Mouse (Mus musculus): ENCODE measurements around the gene Xlr5a. TPM values are rescaled to one million over a fixed set of nuclear protein-coding genes. Genes with fewer than 3 reads are reported as not detected.
A peak's percentile ranks its signal among the peaks of the same experiment; 100 is the strongest.
"Not testable (repeated sequence)": the region's sequence is repeated elsewhere in the genome, so short reads cannot be mapped to it uniquely, and the experiment has no call there.

Xlr5a gene
- total and polyA plus RNA-seq, 3 experiments = 0.20 TPM; not detected in 2

DNA sequence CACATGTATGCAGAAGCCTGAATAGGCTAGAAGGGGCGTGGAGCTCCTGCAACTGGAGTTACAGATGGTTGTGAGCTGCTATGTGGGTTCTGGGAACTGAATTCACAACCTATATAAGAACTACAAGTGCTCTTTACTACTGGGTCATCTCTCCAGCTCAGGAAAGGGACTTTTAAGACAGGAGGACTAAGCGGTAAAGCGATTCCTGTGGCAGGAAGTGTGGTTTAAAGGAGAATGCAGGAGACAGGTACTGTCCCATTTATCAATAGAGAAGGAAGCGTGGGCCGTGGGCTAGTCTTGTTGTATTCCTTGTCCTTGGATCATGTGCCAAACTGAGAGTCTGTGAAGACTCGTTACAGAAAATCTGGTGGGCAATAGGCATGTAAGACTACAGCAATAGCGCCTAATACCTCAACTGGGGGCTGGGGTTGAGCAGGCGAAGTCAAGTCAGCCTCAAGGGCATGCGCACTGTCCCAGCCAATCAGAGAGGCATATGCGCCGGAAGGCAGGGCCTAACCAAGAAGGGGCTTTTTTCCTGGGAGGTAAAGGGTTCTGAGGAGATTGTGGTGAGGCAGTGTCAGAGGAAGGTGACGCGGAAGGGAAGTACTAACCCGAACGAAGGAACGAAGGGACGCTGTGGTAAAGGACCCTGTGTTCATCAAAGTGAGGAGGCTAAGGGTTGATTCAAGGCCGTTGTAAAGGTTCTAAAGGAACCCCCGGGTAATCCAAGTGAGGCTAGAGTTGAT is 78.8 kb downstream of the Xlr5a start, which contains the start of gene Xlr4b:
TSS of gene Xlr4b (plus strand) at position 515 of the 746 bp plus-strand sequence.
- dilution Hi-C loops (cut with MboI; ENCODE audit: extremely low pct_ligation_motif_present, extremely low pct_unique_long_range_greater_than_20kb, low sequenced_read_pairs) = not testable (repeated sequence)

DNA sequence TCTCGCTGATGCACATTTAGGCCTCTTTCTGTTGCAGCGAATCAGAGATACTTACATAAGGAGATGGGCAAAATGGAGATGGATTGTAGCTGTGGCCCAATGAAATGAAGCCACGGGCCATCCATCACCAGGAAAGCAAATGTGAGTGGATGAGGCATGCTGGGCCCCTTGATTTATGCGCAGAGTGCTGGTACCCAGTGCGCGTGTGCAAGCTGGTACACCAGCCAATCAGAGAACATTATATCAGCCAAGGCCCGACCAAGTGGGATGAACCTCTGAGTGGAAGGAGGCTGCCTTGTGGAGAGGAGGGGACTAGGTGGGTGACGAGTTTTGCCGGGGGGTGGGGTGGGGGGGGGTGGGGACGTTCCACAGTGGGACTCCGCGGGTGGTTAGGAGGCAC is 100.8 kb downstream of the Xlr5a start, which contains the start of gene Xlr3b:
TSS of gene Xlr3b (plus strand) at position 274 of the 400 bp plus-strand sequence.
- H3K9me3 ChIP-seq (replicated peaks; ENCODE audit: low read length); H3K79me2 ChIP-seq (replicated peaks; ENCODE audit: control insufficient read depth, extremely low read depth, insufficient read depth, poor library complexity, severe bottlenecking); H3K4me3 ChIP-seq (replicated peaks in 1 of 3; ENCODE audit: low read depth in 2 of 3, low read length in 2 of 3, poor library complexity in 1 of 3); in situ Hi-C loops (cut with MboI; ENCODE audit: low pct_ligation_motif_present, low pct_unique_long_range_greater_than_20kb, low sequenced_read_pairs); H3K4me1 ChIP-seq (ENCODE audit: control insufficient read depth in 1 of 2, insufficient read depth in 2 of 2); H3K9ac ChIP-seq (ENCODE audit: insufficient read depth, low read depth); DNase-seq (ENCODE audit: extremely low read depth); H3K36me3 ChIP-seq (replicated peaks in 1 of 2; ENCODE audit: control insufficient read depth in 1 of 2, insufficient read depth in 1 of 2, low read length in 1 of 2); H3K4me2 ChIP-seq (ENCODE audit: insufficient read depth, low read depth, poor library complexity, severe bottlenecking); dilution Hi-C loops (cut with MboI; ENCODE audit: extremely low pct_ligation_motif_present, extremely low pct_unique_long_range_greater_than_20kb, low sequenced_read_pairs); H3K27ac ChIP-seq (ENCODE audit: insufficient read depth, low read depth); H3K27me3 ChIP-seq (replicated peaks): not testable (repeated sequence)
- TF ChIP-seq NRF1 (IDR thresholded peaks at IDR 0.05; ENCODE audit: low read depth, low read length) = peak; percentile 56

More for the DNA sequence above, 78.8 kb downstream of the Xlr5a start, which contains the start of gene Xlr4b:
- H3K79me2 ChIP-seq (replicated peaks; ENCODE audit: control insufficient read depth, extremely low read depth, insufficient read depth, poor library complexity, severe bottlenecking); in situ Hi-C loops (cut with MboI; ENCODE audit: low pct_ligation_motif_present, low pct_unique_long_range_greater_than_20kb, low sequenced_read_pairs); H3K9me3 ChIP-seq (replicated peaks; ENCODE audit: low read length); H3K9ac ChIP-seq (ENCODE audit: insufficient read depth, low read depth); H3K27ac ChIP-seq (ENCODE audit: insufficient read depth, low read depth); DNase-seq (ENCODE audit: extremely low read depth); H3K27me3 ChIP-seq (replicated peaks); H3K36me3 ChIP-seq (replicated peaks in 1 of 2; ENCODE audit: control insufficient read depth in 1 of 2, insufficient read depth in 1 of 2, low read length in 1 of 2); H3K4me1 ChIP-seq (ENCODE audit: control insufficient read depth in 1 of 2, insufficient read depth in 2 of 2): not testable (repeated sequence)
- TF ChIP-seq POLR2A (IDR thresholded peaks at IDR 0.05; ENCODE audit: low read depth, low read length) (peak; percentile 25; the same call in 1 of the 2 replicates), NRF1 (IDR thresholded peaks at IDR 0.05; ENCODE audit: low read depth, low read length) (peak; percentile 70)
- Histone ChIP-seq H3K4me2 (ENCODE audit: insufficient read depth, low read depth, poor library complexity, severe bottlenecking) (peak within 1 kb of the TSS; percentile 67), H3K4me3 (replicated peaks in 1 of 3; ENCODE audit: low read depth in 2 of 3, low read length in 2 of 3, poor library complexity in 1 of 3) (peak within 1 kb of the TSS; percentile 35 to 60 (median 41))

DNA sequence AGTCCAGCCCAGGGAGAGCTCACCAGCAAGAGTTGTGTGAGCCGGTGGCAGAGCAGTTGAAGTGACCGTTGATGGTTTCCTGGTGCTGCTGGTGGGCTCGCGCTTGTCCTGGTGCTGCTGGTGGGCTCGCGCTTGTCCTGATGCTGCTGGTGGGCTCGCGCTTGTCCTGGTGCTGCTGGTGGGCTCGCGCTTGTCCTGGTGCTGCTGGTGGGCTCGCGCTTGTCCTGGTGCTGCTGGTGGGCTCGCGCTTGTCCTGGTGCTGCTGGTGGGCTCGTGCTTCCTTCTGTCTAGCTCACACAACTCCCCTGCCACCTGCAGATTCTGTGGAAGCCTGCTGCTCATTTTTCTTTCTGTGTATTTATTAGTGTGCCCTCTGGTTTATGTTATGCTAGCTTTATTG is 115.9 kb downstream of the Xlr5a start, which contains the start of gene Spin2d:
TSS of gene Spin2d (minus strand) at position 101 of the 400 bp plus-strand sequence.
- H3K27ac ChIP-seq (ENCODE audit: insufficient read depth, low read depth); H3K9me3 ChIP-seq (replicated peaks; ENCODE audit: low read length); dilution Hi-C loops (cut with MboI; ENCODE audit: extremely low pct_ligation_motif_present, extremely low pct_unique_long_range_greater_than_20kb, low sequenced_read_pairs); H3K79me2 ChIP-seq (replicated peaks; ENCODE audit: control insufficient read depth, extremely low read depth, insufficient read depth, poor library complexity, severe bottlenecking); in situ Hi-C loops (cut with MboI; ENCODE audit: low pct_ligation_motif_present, low pct_unique_long_range_greater_than_20kb, low sequenced_read_pairs); H3K4me1 ChIP-seq (ENCODE audit: control insufficient read depth in 1 of 2, insufficient read depth in 2 of 2); H3K4me2 ChIP-seq (ENCODE audit: insufficient read depth, low read depth, poor library complexity, severe bottlenecking); H3K36me3 ChIP-seq (replicated peaks in 1 of 2; ENCODE audit: control insufficient read depth in 1 of 2, insufficient read depth in 1 of 2, low read length in 1 of 2); H3K4me3 ChIP-seq (replicated peaks in 1 of 3; ENCODE audit: low read depth in 2 of 3, low read length in 2 of 3, poor library complexity in 1 of 3); DNase-seq (ENCODE audit: extremely low read depth); H3K9ac ChIP-seq (ENCODE audit: insufficient read depth, low read depth); H3K27me3 ChIP-seq (replicated peaks): not testable (repeated sequence)

DNA sequence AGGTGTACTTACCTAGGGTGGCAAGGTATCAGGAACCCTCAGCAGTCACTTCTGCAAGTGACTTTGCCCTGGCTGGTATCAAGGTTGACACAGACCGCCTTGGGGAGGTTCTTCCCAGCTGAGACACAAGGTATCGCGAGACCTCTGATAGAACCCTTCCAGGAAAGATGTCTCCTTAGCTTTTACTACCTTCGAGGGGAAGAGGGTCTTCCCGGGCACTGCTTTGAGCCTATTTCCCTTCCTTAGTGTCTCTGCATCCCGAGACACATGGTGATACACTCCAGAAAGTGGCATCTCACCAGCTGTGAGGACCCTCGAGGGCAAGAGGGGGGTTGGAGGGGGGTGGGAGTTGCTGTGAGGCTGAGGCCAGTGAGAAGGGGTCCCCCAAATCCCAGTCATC is 143.4 kb downstream of the Xlr5a start, which contains the start of gene DXBay18:
TSS of gene DXBay18 (minus strand) at position 101 of the 400 bp plus-strand sequence.
- DNase-seq (ENCODE audit: extremely low read depth); H3K27ac ChIP-seq (ENCODE audit: insufficient read depth, low read depth); H3K4me3 ChIP-seq (replicated peaks in 1 of 3; ENCODE audit: low read depth in 2 of 3, low read length in 2 of 3, poor library complexity in 1 of 3); H3K9ac ChIP-seq (ENCODE audit: insufficient read depth, low read depth); H3K36me3 ChIP-seq (replicated peaks in 1 of 2; ENCODE audit: control insufficient read depth in 1 of 2, insufficient read depth in 1 of 2, low read length in 1 of 2); dilution Hi-C loops (cut with MboI; ENCODE audit: extremely low pct_ligation_motif_present, extremely low pct_unique_long_range_greater_than_20kb, low sequenced_read_pairs); H3K79me2 ChIP-seq (replicated peaks; ENCODE audit: control insufficient read depth, extremely low read depth, insufficient read depth, poor library complexity, severe bottlenecking); H3K4me2 ChIP-seq (ENCODE audit: insufficient read depth, low read depth, poor library complexity, severe bottlenecking); H3K27me3 ChIP-seq (replicated peaks); in situ Hi-C loops (cut with MboI; ENCODE audit: low pct_ligation_motif_present, low pct_unique_long_range_greater_than_20kb, low sequenced_read_pairs); H3K9me3 ChIP-seq (replicated peaks; ENCODE audit: low read length); H3K4me1 ChIP-seq (ENCODE audit: control insufficient read depth in 1 of 2, insufficient read depth in 2 of 2): not testable (repeated sequence)

DNA sequence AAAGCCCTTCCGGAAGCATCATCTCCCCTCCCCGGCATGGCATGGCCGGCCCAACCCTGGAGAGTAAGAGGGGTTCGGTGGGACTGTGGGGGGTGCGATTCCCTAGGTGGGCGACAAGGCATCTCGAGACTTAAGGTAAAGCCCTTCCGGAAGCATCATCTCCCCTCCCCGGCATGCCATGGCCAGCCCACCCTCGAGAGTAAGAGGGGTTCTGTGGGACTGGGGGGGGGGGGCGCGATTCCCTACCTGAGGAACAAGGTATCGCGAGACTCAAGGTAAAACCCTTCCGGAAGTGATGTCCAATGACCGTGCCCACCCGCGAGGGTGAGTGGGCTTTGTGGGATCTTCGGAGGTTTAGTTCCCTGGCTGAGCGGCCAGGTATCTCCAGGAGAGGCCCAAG is 144.3 kb downstream of the Xlr5a start, which contains the start of gene Xlr5b:
TSS of gene Xlr5b (plus strand) at position 301 of the 400 bp plus-strand sequence.
- H3K4me2 ChIP-seq (ENCODE audit: insufficient read depth, low read depth, poor library complexity, severe bottlenecking); H3K36me3 ChIP-seq (replicated peaks in 1 of 2; ENCODE audit: control insufficient read depth in 1 of 2, insufficient read depth in 1 of 2, low read length in 1 of 2); H3K4me3 ChIP-seq (replicated peaks in 1 of 3; ENCODE audit: low read depth in 2 of 3, low read length in 2 of 3, poor library complexity in 1 of 3); H3K27me3 ChIP-seq (replicated peaks); H3K9ac ChIP-seq (ENCODE audit: insufficient read depth, low read depth); H3K79me2 ChIP-seq (replicated peaks; ENCODE audit: control insufficient read depth, extremely low read depth, insufficient read depth, poor library complexity, severe bottlenecking); in situ Hi-C loops (cut with MboI; ENCODE audit: low pct_ligation_motif_present, low pct_unique_long_range_greater_than_20kb, low sequenced_read_pairs); H3K4me1 ChIP-seq (ENCODE audit: control insufficient read depth in 1 of 2, insufficient read depth in 2 of 2); dilution Hi-C loops (cut with MboI; ENCODE audit: extremely low pct_ligation_motif_present, extremely low pct_unique_long_range_greater_than_20kb, low sequenced_read_pairs); H3K27ac ChIP-seq (ENCODE audit: insufficient read depth, low read depth); H3K9me3 ChIP-seq (replicated peaks; ENCODE audit: low read length); DNase-seq (ENCODE audit: extremely low read depth): not testable (repeated sequence)

DNA sequence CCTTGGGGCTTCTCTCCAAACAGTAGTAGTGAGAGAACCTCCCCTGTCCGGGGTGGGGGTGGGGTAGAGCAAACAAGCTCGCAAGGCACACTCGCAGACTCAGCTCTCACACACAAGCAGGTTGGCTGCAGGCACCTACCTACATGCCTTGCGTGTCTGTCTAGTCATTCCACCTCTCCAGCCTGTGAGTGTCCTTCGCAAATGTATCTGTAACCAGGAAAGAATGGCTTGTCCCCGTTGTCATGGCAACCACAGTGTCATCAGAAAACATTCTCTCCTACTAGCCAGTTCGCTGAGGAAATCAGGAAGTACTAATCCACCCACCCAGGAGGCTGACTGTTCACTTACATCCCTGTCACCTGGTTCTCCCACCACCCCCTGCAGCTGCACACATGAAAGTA is 149.6 kb downstream of the Xlr5a start:
- H3K27ac ChIP-seq (ENCODE audit: insufficient read depth, low read depth); dilution Hi-C loops (cut with MboI; ENCODE audit: extremely low pct_ligation_motif_present, extremely low pct_unique_long_range_greater_than_20kb, low sequenced_read_pairs); H3K9ac ChIP-seq (ENCODE audit: insufficient read depth, low read depth); H3K36me3 ChIP-seq (replicated peaks in 1 of 2; ENCODE audit: control insufficient read depth in 1 of 2, insufficient read depth in 1 of 2, low read length in 1 of 2); H3K4me1 ChIP-seq (ENCODE audit: control insufficient read depth in 1 of 2, insufficient read depth in 2 of 2); DNase-seq (ENCODE audit: extremely low read depth); H3K4me3 ChIP-seq (replicated peaks in 1 of 3; ENCODE audit: low read depth in 2 of 3, low read length in 2 of 3, poor library complexity in 1 of 3); H3K27me3 ChIP-seq (replicated peaks); H3K79me2 ChIP-seq (replicated peaks; ENCODE audit: control insufficient read depth, extremely low read depth, insufficient read depth, poor library complexity, severe bottlenecking); H3K4me2 ChIP-seq (ENCODE audit: insufficient read depth, low read depth, poor library complexity, severe bottlenecking); in situ Hi-C loops (cut with MboI; ENCODE audit: low pct_ligation_motif_present, low pct_unique_long_range_greater_than_20kb, low sequenced_read_pairs); H3K9me3 ChIP-seq (replicated peaks; ENCODE audit: low read length): not testable (repeated sequence)

All from CH12.LX (cell line).